ENCODE assay signal across 22 mouse cellular contexts in the genomic region with DNA sequence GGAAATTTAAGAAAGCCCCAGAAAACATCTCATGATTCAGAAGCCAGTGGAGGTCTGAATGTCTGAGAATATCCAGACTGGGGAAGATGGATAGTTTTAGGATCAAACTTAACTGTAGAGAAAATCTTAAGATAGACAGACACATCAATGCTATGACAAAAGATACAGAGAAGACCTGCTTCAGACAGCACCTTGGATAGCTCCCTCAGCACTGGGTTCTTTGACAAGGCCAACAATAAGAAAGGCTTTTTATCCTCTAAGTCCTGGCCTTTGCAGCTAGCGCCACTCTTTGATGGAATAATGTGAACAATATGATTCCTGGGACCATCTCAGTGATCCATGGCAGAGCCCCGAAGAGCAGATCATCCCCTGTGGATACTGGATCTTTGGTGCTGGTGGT. TPM values are rescaled to one million over a fixed set of nuclear protein-coding genes. Genes with fewer than 3 reads are reported as not detected.
A peak's percentile ranks its signal among the peaks of the same experiment; 100 is the strongest.
DNase-seq lines count a peak whose midpoint lies in the region; ATAC-seq and TF ChIP-seq lines count a peak whose summit lies in the region.
"Had no signal": no experiment of that assay in that cellular context is flagged by ENCODE, and none has a peak within 500 bp of the region (broad histone marks: within the 10 kb centered on the region; RNA-seq: fewer than 3 reads in every experiment).

No protein-coding gene starts in this region.

- H3K27me3 ChIP-seq in heart, postnatal 0 days (ENCODE audit: control insufficient read depth, insufficient read depth, low read length) = no peaks in the 10 kb centered on the region
- no peaks in the 10 kb centered on the region for H3K27me3 ChIP-seq in heart, embryonic 12.5 days (replicated peaks)
- no peaks in the 10 kb centered on the region for H3K27me3 ChIP-seq in forebrain, postnatal 0 days (ENCODE audit: insufficient read depth, low read length)
- H3K27me3 ChIP-seq: forebrain, embryonic 15.5 days; heart, embryonic 15.5 days; neural tube, embryonic 12.5 days had no signal

- H3K4me2 ChIP-seq in heart, postnatal 0 days (ENCODE audit: low read depth, low read length) = no peak overlapping the region
- H3K4me2 ChIP-seq in heart, embryonic 12.5 days = no peak overlapping the region
- H3K4me2 ChIP-seq in forebrain, postnatal 0 days (ENCODE audit: low read depth) = no peak overlapping the region
- H3K4me2 ChIP-seq: forebrain, embryonic 15.5 days; heart, embryonic 15.5 days; neural tube, embryonic 12.5 days had no signal

- no peak overlapping the region for H3K27ac ChIP-seq in heart, postnatal 0 days (ENCODE audit: low read depth)
- no peak overlapping the region for H3K27ac ChIP-seq in heart, embryonic 12.5 days (ENCODE audit: poor library complexity, severe bottlenecking)
- no peak overlapping the region for H3K27ac ChIP-seq in forebrain, postnatal 0 days (ENCODE audit: low read depth, low read length)
- H3K27ac ChIP-seq: forebrain, embryonic 15.5 days; gastrocnemius, adult 2 months; heart, embryonic 15.5 days; layer of hippocampus, adult 2 months; liver, embryonic 14.5 days; neural tube, embryonic 12.5 days; stomach, postnatal 0 days had no signal

- TF ChIP-seq EP300 in heart, postnatal 0 days (IDR thresholded peaks at IDR 0.05; ENCODE audit: low read depth) = no peak

- no peaks in the 10 kb centered on the region for H3K9me3 ChIP-seq in heart, postnatal 0 days (replicated peaks; ENCODE audit: control insufficient read depth, low read length)
- H3K9me3 ChIP-seq in heart, embryonic 12.5 days (replicated peaks) = no peaks in the 10 kb centered on the region
- H3K9me3 ChIP-seq in forebrain, postnatal 0 days (ENCODE audit: low read length) = no peaks in the 10 kb centered on the region
- H3K9me3 ChIP-seq: forebrain, embryonic 15.5 days; heart, embryonic 15.5 days; neural tube, embryonic 12.5 days had no signal

- no peak for ATAC-seq in heart, postnatal 0 days (ENCODE audit: insufficient read depth, low read depth)
- no peak for ATAC-seq in heart, embryonic 12.5 days (ENCODE audit: insufficient number of reproducible peaks, low FRiP score)
- no peak for ATAC-seq in forebrain, postnatal 0 days
- ATAC-seq: forebrain, embryonic 15.5 days; inflammation-experienced regulatory T-cells, adult 6 months; lung, postnatal 0 days; midbrain, embryonic 16.5 days had no signal

- no peak overlapping the region for H3K9ac ChIP-seq in heart, postnatal 0 days (replicated peaks; ENCODE audit: low read depth, low read length)
- H3K9ac ChIP-seq in heart, embryonic 12.5 days = no peak overlapping the region
- no peak overlapping the region for H3K9ac ChIP-seq in forebrain, postnatal 0 days
- H3K9ac ChIP-seq: forebrain, embryonic 15.5 days; heart, embryonic 15.5 days; liver, embryonic 14.5 days; neural tube, embryonic 12.5 days had no signal

- no peak for TF ChIP-seq CTCF in heart, postnatal 0 days (IDR thresholded peaks at IDR 0.05; ENCODE audit: low read depth)
- no peak for TF ChIP-seq CTCF in forebrain, postnatal 0 days (IDR thresholded peaks at IDR 0.05; ENCODE audit: low read depth)

- no peaks in the 10 kb centered on the region for H3K4me1 ChIP-seq in heart, postnatal 0 days (ENCODE audit: control insufficient read depth, insufficient read depth)
- no peaks in the 10 kb centered on the region for H3K4me1 ChIP-seq in heart, embryonic 12.5 days (replicated peaks)
- no peaks in the 10 kb centered on the region for H3K4me1 ChIP-seq in forebrain, postnatal 0 days (ENCODE audit: insufficient read depth)
- H3K4me1 ChIP-seq: forebrain, embryonic 15.5 days; heart, embryonic 15.5 days; neural tube, embryonic 12.5 days had no signal

- no peaks in the 10 kb centered on the region for H3K36me3 ChIP-seq in heart, postnatal 0 days (replicated peaks; ENCODE audit: control insufficient read depth, insufficient read depth, low read length)
- no peaks in the 10 kb centered on the region for H3K36me3 ChIP-seq in heart, embryonic 12.5 days
- no peaks in the 10 kb centered on the region for H3K36me3 ChIP-seq in forebrain, postnatal 0 days (ENCODE audit: insufficient read depth)
- H3K36me3 ChIP-seq: forebrain, embryonic 15.5 days; heart, embryonic 15.5 days; neural tube, embryonic 12.5 days had no signal

- WGBS in heart, postnatal 0 days = 59% methylated on average over 2 of the region's 2 CpGs
- 57% methylated on average over 2 of the region's 2 CpGs for WGBS in heart, embryonic 12.5 days
- 50% methylated on average over 2 of the region's 2 CpGs for WGBS in forebrain, postnatal 0 days

- no peak overlapping the region for H3K4me3 ChIP-seq in heart, postnatal 0 days (ENCODE audit: low read depth, low read length)
- no peak overlapping the region for H3K4me3 ChIP-seq in heart, embryonic 12.5 days
- H3K4me3 ChIP-seq in forebrain, postnatal 0 days (ENCODE audit: low read depth, low read length) = no peak overlapping the region
- H3K4me3 ChIP-seq: erythroblast, embryonic 14.5 days; forebrain, embryonic 15.5 days; gastrocnemius, adult 2 months; heart, embryonic 15.5 days; layer of hippocampus, adult 2 months; neural tube, embryonic 12.5 days had no signal

- DNase-seq in heart, postnatal 0 days (ENCODE audit: low spot score) = peak; percentile 23
- DNase-seq in 416B (ENCODE audit: low read depth) (peak; percentile 72), R1 (ENCODE audit: low read depth, low spot score) (peak; percentile 50)
- DNase-seq in forelimb bud, embryonic 11.5 days (ENCODE audit: low read depth, low spot score) = peak; percentile 16
- no peak for DNase-seq in Muller cell, postnatal 12 days (ENCODE audit: inconsistent ontology term)
- no peak for DNase-seq in forebrain, postnatal 0 days
- DNase-seq: gastrocnemius, adult 2 months; kidney, adult 9 months; left cerebral cortex, postnatal 4 days; thymus, postnatal 14 days had no signal

RNA-seq across cellular contexts. Expression of gene Mamdc2, which starts 52.3 kb away (rescaled TPM):
- total RNA-seq in heart, postnatal 0 days (2014; rRNA removed; ENCODE audit: low replicate concordance) = 2.2 and 2.8 TPM in 2 replicates
- polyA plus RNA-seq in heart, postnatal 0 days (2015; fragmentation: Nextera tagmentation; extraction: Ambion mirVana) = 1.1 and 1.5 TPM in 2 replicates
- polyA plus RNA-seq in heart, embryonic 12.5 days (2016; fragmentation: Nextera tagmentation; extraction: Ambion mirVana) = 1.3 and 1.5 TPM in 2 replicates
- 2.8 and 4.2 TPM in 2 replicates for total RNA-seq in forebrain, postnatal 0 days (2014; rRNA removed)
- 2.1 and 2.7 TPM in 2 replicates for polyA plus RNA-seq in forebrain, postnatal 0 days (2015; fragmentation: Nextera tagmentation; extraction: Ambion mirVana)
- total RNA-seq: megakaryocyte, adult 5-6 weeks had no signal
- polyA plus RNA-seq: erythroblast, embryonic 14.5 days; inflammation-experienced regulatory T-cells, adult 6 months had no signal

Comparison
In these comparisons a context has a peak if more than half of its experiments do, and no peak if none do; other contexts are left out.
1. DNase-seq: peak in heart, postnatal 0 days (single experiment), 416B (single experiment), R1 (single experiment) and forelimb bud, embryonic 11.5 days (single experiment); none in Muller cell, postnatal 12 days (single experiment) and forebrain, postnatal 0 days (single experiment).